Mouse (Mus musculus) limb, embryonic 12.5 days (tissue): ENCODE results near the gene Smyd3. TPM values are rescaled to one million over a fixed set of nuclear protein-coding genes. Genes with fewer than 3 reads are reported as not detected.
A peak's percentile ranks its signal among the peaks of the same experiment; 100 is the strongest.

ENCODE experiments used
- ATAC-seq: fragments of 200-750 bp; cut with Nextera tagmentation; 2 replicates; pipeline ENCODE4 v1.8.0; 2017; ENCODE audit warnings: low read depth, moderate TSS enrichment; ENCODE audit not compliant: insufficient number of reproducible peaks, insufficient read depth, low FRiP score, low TSS enrichment
- H3K27ac ChIP-seq: fragments of 300-500 bp; sonication (generic); 2 replicates; pipeline ENCODE4 v1.5.1; 2016; ENCODE audit warnings: mild to moderate bottlenecking, moderate library complexity
- H3K27me3 ChIP-seq: fragments of 300-500 bp; sonication (generic); 2 replicates; pipeline ENCODE4 v1.6.1; 2016; ENCODE audit warnings: mild to moderate bottlenecking, moderate library complexity
- H3K36me3 ChIP-seq: fragments of 300-500 bp; sonication (generic); 2 replicates; pipeline ENCODE4 v1.6.1; 2016; ENCODE audit warnings: mild to moderate bottlenecking, moderate library complexity
- H3K4me1 ChIP-seq: fragments of 300-500 bp; sonication (generic); replicated peaks from 2 replicates; pipeline ENCODE4 v1.6.1; 2016
- H3K4me2 ChIP-seq: fragments of 300-500 bp; sonication (generic); 2 replicates; pipeline ENCODE4 v1.6.1; 2016; ENCODE audit warnings: mild to moderate bottlenecking, moderate library complexity
- H3K4me3 ChIP-seq: fragments of 300-500 bp; sonication (generic); replicated peaks from 2 replicates; pipeline ENCODE4 v1.5.1; 2016; ENCODE audit warnings: mild to moderate bottlenecking
- H3K9ac ChIP-seq: fragments of 300-500 bp; sonication (generic); replicated peaks from 2 replicates; pipeline ENCODE4 v1.6.1; 2016; ENCODE audit warnings: mild to moderate bottlenecking, moderate library complexity
- H3K9me3 ChIP-seq: fragments of 300-500 bp; sonication (generic); 2 replicates; pipeline ENCODE4 v1.6.1; 2016; ENCODE audit warnings: mild to moderate bottlenecking, moderate library complexity
- WGBS: fragments of 180-500 bp; shearing (Covaris S2); methylation state at CpG from one replicate; pipeline ENCODE4 v1.1.7; 2016; 5-methylcytosine and 5-hydroxymethylcytosine counted together
- polyA plus RNA-seq: library from polyadenylated mRNA; unstranded; fragments of >200 nt; fragmentation: Nextera tagmentation; extraction: Ambion mirVana; gene quantifications from 2 replicates; pipeline ENCODE4 v1.2.1, GENCODE M21; 2016

Gene Smyd3
- polyA plus RNA-seq, 1 experiment from 2014 or later = 26.5 TPM

GRCm38 (mm10) chr1:179212295-179212694 is 305.5 kb downstream of the Smyd3 start:
- H3K27ac ChIP-seq = no peak overlapping the region
- H3K4me1 ChIP-seq = peaks cover 30% of the 10 kb centered on the region
- H3K27me3 ChIP-seq = no peaks in the 10 kb centered on the region
- WGBS = 39% methylated on average over 7 of the region's 7 CpGs
- H3K9ac ChIP-seq = no peak overlapping the region; the same call in 1 of the 2 replicates
- H3K9me3 ChIP-seq = no peaks in the 10 kb centered on the region
- ATAC-seq = no peak
- no peak overlapping the region for H3K4me3 ChIP-seq
- no peaks in the 10 kb centered on the region for H3K36me3 ChIP-seq
- no peak overlapping the region for H3K4me2 ChIP-seq

- Histone ChIP-seq H3K4me3 (no peak overlapping the region), H3K4me1 (peaks cover 29% of the 10 kb centered on the region), H3K9ac (no peak overlapping the region), H3K4me2 (no peak overlapping the region), H3K27me3 (no peaks in the 10 kb centered on the region), H3K9me3 (no peaks in the 10 kb centered on the region), H3K36me3 (no peaks in the 10 kb centered on the region), H3K27ac (no peak overlapping the region)
- no peak for ATAC-seq
- 82% methylated on average over 4 of the region's 4 CpGs for WGBS
Observed at GRCm38 (mm10) chr1:179211313-179211712, 306.5 kb downstream of the Smyd3 start.

- no peaks in the 10 kb centered on the region for H3K9me3 ChIP-seq
- no peak overlapping the region for H3K4me2 ChIP-seq
- H3K27me3 ChIP-seq = no peaks in the 10 kb centered on the region
- H3K4me1 ChIP-seq = peaks cover 35% of the 10 kb centered on the region
- no peak overlapping the region for H3K4me3 ChIP-seq
- H3K27ac ChIP-seq = no peak overlapping the region
- no peaks in the 10 kb centered on the region for H3K36me3 ChIP-seq
- 48% methylated on average over 12 of the region's 12 CpGs for WGBS
- H3K9ac ChIP-seq = no peak overlapping the region
- ATAC-seq = no peak
Observed at GRCm38 (mm10) chr1:179207846-179208595, 309.8 kb downstream of the Smyd3 start.

GRCm38 (mm10) chr1:179207180-179207741 is 310.6 kb downstream of the Smyd3 start:
- ATAC-seq = no peak
- no peak overlapping the region for H3K9ac ChIP-seq
- WGBS = 18% methylated on average over 9 of the region's 9 CpGs
- H3K27me3 ChIP-seq = no peaks in the 10 kb centered on the region
- H3K27ac ChIP-seq = no peak overlapping the region
- no peaks in the 10 kb centered on the region for H3K36me3 ChIP-seq
- H3K4me3 ChIP-seq = no peak overlapping the region
- 0 out of 2 replicates have a peak overlapping the region, but pooled peaks have one; percentile 3 for H3K4me2 ChIP-seq
- H3K4me1 ChIP-seq = peaks cover 31% of the 10 kb centered on the region
- no peaks in the 10 kb centered on the region for H3K9me3 ChIP-seq

GRCm38 (mm10) chr1:179198517-179199200 is 319.2 kb downstream of the Smyd3 start:
- Histone ChIP-seq H3K36me3 (no peaks in the 10 kb centered on the region), H3K27ac (peak overlapping the region; percentile 83), H3K27me3 (no peaks in the 10 kb centered on the region), H3K4me2 (0 out of 2 replicates have a peak overlapping the region, but pooled peaks have one; percentile 19), H3K9ac (no peak overlapping the region), H3K4me1 (peaks cover 51% of the 10 kb centered on the region), H3K9me3 (no peaks in the 10 kb centered on the region), H3K4me3 (no peak overlapping the region)
- WGBS = 49% methylated on average over 9 of the region's 9 CpGs
- ATAC-seq = peak; percentile 69; the same call in 1 of the 2 replicates

GRCm38 (mm10) chr1:179197821-179198516 is 319.9 kb downstream of the Smyd3 start:
- no peaks in the 10 kb centered on the region for H3K9me3 ChIP-seq
- H3K9ac ChIP-seq = no peak overlapping the region
- no peaks in the 10 kb centered on the region for H3K36me3 ChIP-seq
- 14% methylated on average over 11 of the region's 11 CpGs for WGBS
- H3K4me2 ChIP-seq = peak overlapping the region; percentile 19
- H3K27ac ChIP-seq = peak overlapping the region; percentile 83
- H3K27me3 ChIP-seq = no peaks in the 10 kb centered on the region
- no peak overlapping the region for H3K4me3 ChIP-seq
- no peak for ATAC-seq
- peaks cover 55% of the 10 kb centered on the region for H3K4me1 ChIP-seq

GRCm38 (mm10) chr1:179197156-179197555 is 320.7 kb downstream of the Smyd3 start:
- no peak for ATAC-seq
- no peak overlapping the region for H3K4me3 ChIP-seq
- H3K36me3 ChIP-seq = no peaks in the 10 kb centered on the region
- H3K9me3 ChIP-seq = no peaks in the 10 kb centered on the region
- peak overlapping the region; percentile 83 for H3K27ac ChIP-seq
- 0 out of 2 replicates have a peak overlapping the region, but pooled peaks have one; percentile 19 for H3K4me2 ChIP-seq
- H3K9ac ChIP-seq = no peak overlapping the region
- WGBS = 18% methylated on average over 4 of the region's 4 CpGs
- H3K27me3 ChIP-seq = no peaks in the 10 kb centered on the region
- H3K4me1 ChIP-seq = peaks cover 56% of the 10 kb centered on the region

- Histone ChIP-seq H3K9me3 (no peaks in the 10 kb centered on the region), H3K4me1 (peaks cover 49% of the 10 kb centered on the region)
Observed at GRCm38 (mm10) chr1:179196422-179196821, 321.4 kb downstream of the Smyd3 start.

GRCm38 (mm10) chr1:179192781-179193180 is 325.1 kb downstream of the Smyd3 start:
- peaks cover 22% of the 10 kb centered on the region for H3K4me1 ChIP-seq
- no peak overlapping the region for H3K4me2 ChIP-seq
- H3K9ac ChIP-seq = no peak overlapping the region
- 53% methylated on average over 11 of the region's 11 CpGs for WGBS
- no peak overlapping the region for H3K27ac ChIP-seq
- ATAC-seq = peak; percentile 26; the same call in 1 of the 2 replicates
- no peaks in the 10 kb centered on the region for H3K27me3 ChIP-seq
- no peaks in the 10 kb centered on the region for H3K36me3 ChIP-seq
- no peaks in the 10 kb centered on the region for H3K9me3 ChIP-seq
- H3K4me3 ChIP-seq = no peak overlapping the region

More at GRCm38 (mm10) chr1:179196422-179196821, 321.4 kb downstream of the Smyd3 start:
- no peak overlapping the region for H3K4me3 ChIP-seq
- H3K4me2 ChIP-seq = no peak overlapping the region
- no peaks in the 10 kb centered on the region for H3K27me3 ChIP-seq
- no peaks in the 10 kb centered on the region for H3K36me3 ChIP-seq
- ATAC-seq = no peak
- 0 out of 2 replicates have a peak overlapping the region, but pooled peaks have one; percentile 17 for H3K27ac ChIP-seq
- H3K9ac ChIP-seq = no peak overlapping the region

GRCm38 (mm10) chr1:179190837-179191236 is 327.0 kb downstream of the Smyd3 start:
- ATAC-seq = no peak
- Histone ChIP-seq H3K4me2 (no peak overlapping the region), H3K27ac (no peak overlapping the region), H3K9me3 (no peaks in the 10 kb centered on the region), H3K36me3 (no peaks in the 10 kb centered on the region), H3K9ac (no peak overlapping the region), H3K27me3 (no peaks in the 10 kb centered on the region), H3K4me3 (no peak overlapping the region), H3K4me1 (peaks cover 9% of the 10 kb centered on the region)
- WGBS = 83% methylated on average over 2 of the region's 2 CpGs

GRCm38 (mm10) chr1:179187171-179187570 is 330.7 kb downstream of the Smyd3 start:
- Histone ChIP-seq H3K27ac (no peak overlapping the region), H3K36me3 (no peaks in the 10 kb centered on the region), H3K4me3 (no peak overlapping the region), H3K4me2 (no peak overlapping the region), H3K4me1 (peaks cover 16% of the 10 kb centered on the region), H3K9ac (no peak overlapping the region), H3K9me3 (no peaks in the 10 kb centered on the region), H3K27me3 (no peaks in the 10 kb centered on the region)
- 73% methylated on average over 3 of the region's 3 CpGs for WGBS
- 0 out of 2 replicates have a peak, but pooled peaks have one; percentile 10 for ATAC-seq
